Comparison of ENCODE assay signal across 22 mouse cellular contexts in the genomic region with DNA sequence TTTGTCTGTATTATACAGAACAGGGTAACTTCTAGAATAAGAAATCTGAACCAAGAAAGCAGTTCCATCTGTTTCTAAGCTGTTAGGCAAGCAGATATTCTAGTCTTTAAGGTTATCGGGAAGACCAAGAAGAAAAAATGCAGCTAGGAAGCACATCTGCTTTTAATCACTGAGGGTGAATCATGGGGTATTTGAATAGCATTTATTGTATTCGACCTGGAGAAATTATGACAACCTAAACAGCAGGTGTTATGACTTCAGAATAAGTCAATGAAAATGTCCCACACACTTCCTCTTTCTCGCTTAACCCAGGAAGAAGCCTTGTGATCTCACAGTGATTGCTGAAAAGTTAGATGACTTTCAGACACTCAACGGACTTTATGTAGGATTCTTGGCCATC. TPM values are rescaled to one million over a fixed set of nuclear protein-coding genes. Genes with fewer than 3 reads are reported as not detected.
DNase-seq lines count a peak whose midpoint lies in the region; ATAC-seq and TF ChIP-seq lines count a peak whose summit lies in the region.
"Had no signal": no experiment of that assay in that cellular context is flagged by ENCODE, and none has a peak within 500 bp of the region (broad histone marks: within the 10 kb centered on the region; RNA-seq: fewer than 3 reads in every experiment).

No protein-coding gene starts in this region.

- TF ChIP-seq CTCF in gastrocnemius, adult 2 months (IDR thresholded peaks at IDR 0.05): no peak

- WGBS in embryonic facial prominence, embryonic 12.5 days: 23% methylated on average over 4 of the region's 4 CpGs

- H3K27ac ChIP-seq in gastrocnemius, adult 2 months: peak overlapping the region; percentile 60
- H3K27ac ChIP-seq in embryonic facial prominence, embryonic 12.5 days: peak overlapping the region; percentile 73
- H3K27ac ChIP-seq: hindbrain, embryonic 12.5 days; midbrain, embryonic 10.5 days had no signal

- no peaks in the 10 kb centered on the region for H3K27me3 ChIP-seq in embryonic facial prominence, embryonic 12.5 days
- H3K27me3 ChIP-seq: hindbrain, embryonic 12.5 days had no signal

- no peak overlapping the region for H3K4me3 ChIP-seq in gastrocnemius, adult 2 months
- no peak overlapping the region for H3K4me3 ChIP-seq in embryonic facial prominence, embryonic 12.5 days
- H3K4me3 ChIP-seq: hindbrain, embryonic 12.5 days; midbrain, embryonic 10.5 days had no signal

- intact Hi-C loops in gastrocnemius, adult 2 months (cut with DNase I): no loop called here

- no peak for DNase-seq in gastrocnemius, adult 2 months
- no peak for DNase-seq in gastrocnemius, postnatal 10 days
- DNase-seq in A20 (ENCODE audit: low read depth, low spot score): peak; percentile 51
- peak; percentile 57 for DNase-seq in mesoderm, embryonic 11.5 days (ENCODE audit: low read depth, low spot score)
- DNase-seq in cerebellum, postnatal 36 days: no peak
- DNase-seq in left cerebral cortex, adult 11 months (ENCODE audit: low spot score): no peak
- DNase-seq: B cell, adult 2 months; cerebellum, adult 8-10 months; gastrocnemius, postnatal 25 days; kidney, adult 18-20 months; kidney, postnatal 14 days; layer of hippocampus, adult 9-11 months; lung, adult 2 months; lung, postnatal 36 days; thymus, adult 18-20 months had no signal

- no peaks in the 10 kb centered on the region for H3K36me3 ChIP-seq in embryonic facial prominence, embryonic 12.5 days
- H3K36me3 ChIP-seq: hindbrain, embryonic 12.5 days; midbrain, embryonic 10.5 days had no signal

- no peak for ATAC-seq in embryonic facial prominence, embryonic 12.5 days (ENCODE audit: insufficient number of reproducible peaks, insufficient read depth, low FRiP score, low TSS enrichment)

- H3K9ac ChIP-seq in embryonic facial prominence, embryonic 12.5 days: no peak overlapping the region
- H3K9ac ChIP-seq: hindbrain, embryonic 12.5 days had no signal

- no peaks in the 10 kb centered on the region for H3K9me3 ChIP-seq in embryonic facial prominence, embryonic 12.5 days
- H3K9me3 ChIP-seq: hindbrain, embryonic 12.5 days; midbrain, embryonic 10.5 days had no signal

- H3K4me1 ChIP-seq in embryonic facial prominence, embryonic 12.5 days: peaks cover 3% of the 10 kb centered on the region; the same call in 1 of the 2 replicates
- H3K4me1 ChIP-seq: hindbrain, embryonic 12.5 days; midbrain, embryonic 10.5 days had no signal

- no peak overlapping the region for H3K4me2 ChIP-seq in embryonic facial prominence, embryonic 12.5 days (replicated peaks)
- H3K4me2 ChIP-seq: hindbrain, embryonic 12.5 days; liver, embryonic 11.5 days had no signal

RNA-seq across cellular contexts. Expression of a gene that starts 18.4 kb away (rescaled TPM):
- 10 to 100 TPM in 1 of 2 experiments, 1 to 10 TPM in 1; 4.0 to 28.1 TPM for total RNA-seq in gastrocnemius, adult 2 months (2021)
- 10 to 100 TPM; 64.0 to 76.7 TPM for total RNA-seq in gastrocnemius, postnatal 10 days (2021)
- 6.6 and 6.7 TPM in 2 replicates for polyA plus RNA-seq in embryonic facial prominence, embryonic 12.5 days (2016; fragmentation: Nextera tagmentation; extraction: Ambion mirVana)
- total RNA-seq: left cerebral cortex, postnatal 10 days; neutrophil, adult 5-6 weeks had no signal
- polyA plus RNA-seq: frontal cortex, adult 2 months; lung, adult 2 months; midbrain, embryonic 10.5 days had no signal

RNA-seq across cellular contexts. Expression of a gene that starts 18.8 kb away (rescaled TPM):
- under 1 TPM in 1 of 2 experiments, not detected in 1; 0.14 TPM for total RNA-seq in gastrocnemius, adult 2 months (2021)
- total RNA-seq in gastrocnemius, postnatal 10 days (2021): under 1 TPM; 0.38 TPM
- polyA plus RNA-seq in embryonic facial prominence, embryonic 12.5 days (2016; fragmentation: Nextera tagmentation; extraction: Ambion mirVana): 4.8 and 6.0 TPM in 2 replicates
- total RNA-seq: neutrophil, adult 5-6 weeks had no signal
- polyA plus RNA-seq: frontal cortex, adult 2 months had no signal

Comparison
In these comparisons a context has a peak if more than half of its experiments do, and no peak if none do; other contexts are left out.
1. DNase-seq: peak in A20 (single experiment) and mesoderm, embryonic 11.5 days (single experiment); none in gastrocnemius, adult 2 months (single experiment), gastrocnemius, postnatal 10 days (single experiment), cerebellum, postnatal 36 days (0 of 2) and left cerebral cortex, adult 11 months (single experiment).